Mouse (Mus musculus): ENCODE results near the gene Mlip. TPM values are rescaled to one million over a fixed set of nuclear protein-coding genes. Genes with fewer than 3 reads are reported as not detected.

Gene Mlip
- not detected for polyA plus RNA-seq (2015; fragmentation: Illumina TruSeq; extraction: RNeasy Lipid Tissue Mini Kit (QIAGEN cat#74804); ENCODE audit: insufficient read depth, low read depth, low replicate concordance)

DNA sequence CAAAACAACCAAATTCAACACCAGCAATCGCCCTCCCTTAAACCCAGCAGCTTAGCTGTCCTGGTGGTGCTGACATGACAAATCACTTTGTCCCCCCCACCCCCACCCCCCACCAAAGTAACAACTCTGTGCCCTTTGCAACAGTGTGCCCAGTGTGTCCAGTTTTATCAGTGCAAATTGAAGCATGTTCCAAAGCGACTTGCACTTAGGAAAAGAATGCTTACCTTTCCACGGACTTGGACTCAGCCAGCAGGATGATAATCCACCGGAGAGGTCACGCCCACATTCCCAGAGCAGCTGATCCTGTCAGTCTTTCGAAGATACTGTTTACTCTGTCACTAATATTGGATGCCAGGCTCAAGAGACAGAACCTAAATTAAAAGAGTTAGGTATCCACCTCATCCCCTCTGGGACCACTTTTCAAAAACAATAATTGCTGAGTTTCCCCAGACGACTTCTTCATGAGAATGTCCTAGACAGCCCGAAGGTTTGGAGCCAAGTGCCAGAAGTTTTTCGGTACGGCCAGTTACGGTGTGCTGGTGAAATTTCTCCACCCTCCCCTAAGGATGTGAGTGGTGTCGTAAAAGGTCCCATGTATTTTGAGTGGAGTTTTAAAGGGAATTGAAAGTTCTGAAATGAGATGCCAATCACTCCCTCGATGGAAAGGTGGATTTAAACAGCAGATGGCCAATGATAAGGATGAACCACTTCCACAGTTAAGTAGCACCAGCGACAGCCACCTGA is at the start of gene Mlip:
Gene Mlip (minus strand): TSS at position 538 of the 744 bp plus-strand sequence.

Other genes starting within 250 kb of the Mlip start
- 9.1 TPM for gene Lrrc1, start 191.9 kb upstream of the Mlip start, polyA plus RNA-seq (2015; fragmentation: Illumina TruSeq; extraction: RNeasy Lipid Tissue Mini Kit (QIAGEN cat#74804); ENCODE audit: insufficient read depth, low read depth, low replicate concordance)

All from pancreas, adult 10 weeks (tissue).